Mouse (Mus musculus) limb, embryonic 15.5 days (tissue): ENCODE measurements around the gene Inhbc. TPM values are rescaled to one million over a fixed set of nuclear protein-coding genes. Genes with fewer than 3 reads are reported as not detected.
"Not testable (repeated sequence)": the region's sequence is repeated elsewhere in the genome, so short reads cannot be mapped to it uniquely, and the experiment has no call there.

Experiments
- ATAC-seq: fragments of 200-750 bp; cut with Nextera tagmentation; 2 replicates; pipeline ENCODE4 v1.8.0; 2017; ENCODE audit warnings: low read depth, moderate TSS enrichment; ENCODE audit not compliant: insufficient number of reproducible peaks, low FRiP score, low TSS enrichment
- H3K27ac ChIP-seq: fragments of 300-500 bp; sonication (generic); 2 replicates; pipeline ENCODE4 v1.5.1; 2015; ENCODE audit warnings: moderate library complexity, mild to moderate bottlenecking, inconsistent platforms
- H3K27me3 ChIP-seq: fragments of 300-500 bp; sonication (generic); 2 replicates; pipeline ENCODE4 v1.6.1; 2015; ENCODE audit warnings: inconsistent platforms
- H3K36me3 ChIP-seq: fragments of 300-500 bp; sonication (generic); 2 replicates; pipeline ENCODE4 v1.6.1; 2015; ENCODE audit warnings: inconsistent platforms
- H3K4me1 ChIP-seq: fragments of 300-500 bp; sonication (generic); 2 replicates; pipeline ENCODE4 v1.6.1; 2015; ENCODE audit warnings: inconsistent platforms
- H3K4me2 ChIP-seq: fragments of 300-500 bp; sonication (generic); 2 replicates; pipeline ENCODE4 v1.6.1; 2015; ENCODE audit warnings: mild to moderate bottlenecking, inconsistent platforms
- H3K4me3 ChIP-seq: fragments of 300-500 bp; sonication (generic); 2 replicates; pipeline ENCODE4 v1.5.1; 2015; ENCODE audit warnings: mild to moderate bottlenecking, inconsistent platforms
- H3K9ac ChIP-seq: fragments of 300-500 bp; sonication (generic); 2 replicates; pipeline ENCODE4 v1.6.1; 2015; ENCODE audit warnings: inconsistent platforms
- H3K9me3 ChIP-seq: fragments of 300-500 bp; sonication (generic); 2 replicates; pipeline ENCODE4 v1.6.1; 2016; ENCODE audit warnings: inconsistent platforms
- WGBS: fragments of 180-500 bp; shearing (Covaris S2); methylation state at CpG from one replicate; pipeline ENCODE4 v1.1.7; 2015; 5-methylcytosine and 5-hydroxymethylcytosine counted together
- polyA plus RNA-seq: library from polyadenylated mRNA; unstranded; fragments of >200 nt; fragmentation: Nextera tagmentation; extraction: Ambion mirVana; gene quantifications from 2 replicates; pipeline ENCODE4 v1.2.1, GENCODE M21; 2015

The Inhbc gene
- polyA plus RNA-seq, 1 experiment from 2014 or later: not detected

DNA sequence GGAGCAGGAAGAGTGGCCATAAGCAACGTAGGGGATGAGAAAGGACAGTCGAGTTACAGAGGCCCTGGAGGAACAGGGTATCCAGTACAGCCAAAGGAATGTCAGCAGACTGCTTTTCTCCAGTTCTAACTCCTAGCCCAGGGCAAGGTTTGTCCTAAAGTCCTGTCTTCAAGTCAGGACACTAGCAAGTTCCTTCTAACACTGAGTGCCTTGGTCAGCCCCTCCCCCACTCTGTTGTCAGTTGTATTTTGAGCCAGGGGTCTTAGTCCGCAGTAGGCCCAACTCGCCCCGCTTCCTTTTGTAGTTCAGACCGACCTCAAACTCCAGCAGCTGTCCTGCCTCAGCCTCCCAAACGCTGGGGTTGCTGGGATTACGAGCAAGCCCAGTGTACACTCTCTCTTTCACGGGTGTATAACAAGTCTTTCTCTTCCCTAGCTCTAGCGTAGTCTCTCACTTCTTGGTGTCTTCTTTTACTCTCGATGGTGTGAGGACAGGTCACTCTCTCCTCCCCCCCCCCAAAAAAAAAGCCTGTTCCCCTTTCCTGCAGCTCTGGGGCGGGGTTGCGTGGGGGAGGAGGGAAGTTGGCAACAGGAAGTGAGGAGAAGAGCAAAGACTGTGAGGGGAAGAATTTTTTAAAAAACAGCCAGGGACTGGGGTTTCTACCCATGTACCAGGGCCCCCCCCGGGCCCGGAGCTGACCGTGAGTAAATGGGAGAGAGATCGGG lies 46.9 kb downstream of the Inhbc start:
- Histone ChIP-seq H3K9ac (no peak overlapping the region), H3K27me3 (peaks cover 32% of the 10 kb centered on the region), H3K27ac (no peak overlapping the region), H3K4me2 (no peak overlapping the region), H3K4me3 (no peak overlapping the region), H3K36me3 (no peaks in the 10 kb centered on the region), H3K4me1 (peaks cover 19% of the 10 kb centered on the region), H3K9me3 (no peaks in the 10 kb centered on the region)
- no peak for ATAC-seq
- WGBS: 68% methylated on average over 17 of the region's 17 CpGs

DNA sequence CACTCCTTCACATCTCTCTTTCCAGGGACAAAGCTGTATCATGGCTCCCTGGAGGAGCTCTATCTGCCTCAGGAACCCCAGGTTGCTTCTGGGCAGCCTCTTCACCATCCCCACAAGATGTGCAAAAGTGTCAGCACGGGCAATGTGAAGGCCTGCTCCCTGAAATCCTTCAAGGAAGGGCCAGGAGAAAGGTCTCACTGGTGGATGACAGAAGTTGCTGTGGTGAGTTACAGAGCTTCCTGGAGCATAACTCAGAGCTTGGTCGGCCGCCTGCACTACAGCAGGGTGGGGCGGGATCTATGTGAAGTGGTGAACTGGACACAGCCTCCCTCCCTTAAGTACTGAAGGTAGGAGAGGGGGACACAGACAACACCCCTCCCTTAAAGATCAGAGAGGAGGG lies 47.6 kb downstream of the Inhbc start:
- ATAC-seq: no peak
- no peak overlapping the region for H3K4me2 ChIP-seq
- H3K36me3 ChIP-seq: no peaks in the 10 kb centered on the region
- H3K9ac ChIP-seq: no peak overlapping the region
- no peak overlapping the region for H3K27ac ChIP-seq
- H3K4me1 ChIP-seq: peaks cover 19% of the 10 kb centered on the region
- no peaks in the 10 kb centered on the region for H3K9me3 ChIP-seq
- H3K4me3 ChIP-seq: no peak overlapping the region
- H3K27me3 ChIP-seq: peaks cover 28% of the 10 kb centered on the region
- 67% methylated on average over 4 of the region's 4 CpGs for WGBS

DNA sequence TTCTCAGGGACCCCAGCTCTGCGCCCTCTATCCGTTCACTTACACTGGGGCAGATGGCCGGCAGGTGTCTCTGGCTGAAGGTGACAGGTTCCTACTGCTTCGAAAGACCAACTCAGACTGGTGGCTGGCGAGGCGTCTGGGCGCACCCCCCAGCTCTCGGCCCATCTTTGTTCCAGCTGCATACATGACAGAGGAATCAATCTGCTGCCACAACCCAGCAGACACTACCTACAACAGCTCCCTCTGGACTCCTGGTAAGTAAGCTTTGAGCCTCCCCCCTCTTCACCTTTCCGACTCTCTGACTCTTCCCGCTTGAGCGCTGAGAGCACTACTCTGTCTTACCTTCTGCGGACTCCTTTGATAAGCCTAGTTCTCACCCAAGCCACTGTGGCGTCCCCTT lies 48.1 kb downstream of the Inhbc start:
- no peak overlapping the region for H3K9ac ChIP-seq
- ATAC-seq: no peak
- no peak overlapping the region for H3K4me3 ChIP-seq
- 66% methylated on average over 13 of the region's 13 CpGs for WGBS
- peaks cover 23% of the 10 kb centered on the region for H3K27me3 ChIP-seq
- no peak overlapping the region for H3K27ac ChIP-seq
- no peak overlapping the region for H3K4me2 ChIP-seq
- H3K4me1 ChIP-seq: peaks cover 19% of the 10 kb centered on the region
- no peaks in the 10 kb centered on the region for H3K36me3 ChIP-seq
- H3K9me3 ChIP-seq: no peaks in the 10 kb centered on the region

DNA sequence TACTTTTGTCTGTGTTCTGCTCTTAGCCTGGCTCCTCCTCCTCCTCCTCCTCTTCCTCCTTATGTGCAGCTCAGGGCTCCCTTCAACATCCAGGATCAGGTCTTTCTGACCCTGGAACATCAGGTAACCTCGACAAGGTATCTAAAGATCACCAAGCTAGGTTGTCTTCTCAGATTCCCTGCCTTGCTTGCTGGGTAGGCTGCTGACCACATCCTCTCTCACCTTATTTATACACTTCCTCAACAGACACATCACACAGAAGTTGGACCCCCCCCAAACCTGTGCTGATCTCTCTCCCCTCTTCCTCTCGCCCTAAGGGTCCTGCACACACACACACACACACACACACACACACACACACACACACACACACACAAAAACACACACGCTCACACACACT lies 48.6 kb downstream of the Inhbc start, which contains the start of gene Arhgap9:
Arhgap9 (plus strand) TSS at position 344 of the 400 bp plus-strand sequence.
- Histone ChIP-seq H3K27me3 (peaks cover 17% of the 10 kb centered on the region), H3K9me3 (no peaks in the 10 kb centered on the region), H3K4me1 (peaks cover 15% of the 10 kb centered on the region), H3K9ac (no peak within 1 kb of the TSS), H3K36me3 (no peaks in the 10 kb centered on the region), H3K4me2 (no peak within 1 kb of the TSS), H3K27ac (no peak within 1 kb of the TSS), H3K4me3 (no peak within 1 kb of the TSS)
- WGBS: 66% methylated on average over 3 of the region's 3 CpGs
- no peak for ATAC-seq

DNA sequence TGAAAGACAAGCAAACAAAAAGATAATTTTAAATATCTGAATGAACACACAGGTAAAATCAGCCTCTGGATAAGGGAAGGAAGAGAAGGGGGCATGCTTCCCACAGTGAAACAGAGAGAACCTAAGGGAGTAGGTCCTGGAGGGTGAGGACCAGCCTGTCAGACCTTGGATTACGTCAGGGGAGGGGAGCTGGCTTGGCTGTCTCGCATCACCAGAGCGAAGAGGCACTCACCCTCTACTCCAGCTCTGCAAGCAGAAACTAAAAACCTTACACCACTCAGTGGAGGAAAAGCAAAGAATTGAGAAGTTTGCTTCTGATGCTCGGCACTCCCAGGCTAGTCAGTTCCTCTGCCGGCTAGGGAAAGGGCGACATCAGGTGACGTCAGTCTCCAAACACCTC lies 50.3 kb downstream of the Inhbc start:
- Histone ChIP-seq H3K4me3 (no peak overlapping the region), H3K36me3 (no peaks in the 10 kb centered on the region), H3K9ac (no peak overlapping the region), H3K27me3 (peaks cover 6% of the 10 kb centered on the region; the same call in 1 of the 2 replicates), H3K27ac (no peak overlapping the region), H3K9me3 (no peaks in the 10 kb centered on the region), H3K4me1 (no peaks in the 10 kb centered on the region), H3K4me2 (no peak overlapping the region)
- no peak for ATAC-seq
- 71% methylated on average over 7 of the region's 7 CpGs for WGBS

DNA sequence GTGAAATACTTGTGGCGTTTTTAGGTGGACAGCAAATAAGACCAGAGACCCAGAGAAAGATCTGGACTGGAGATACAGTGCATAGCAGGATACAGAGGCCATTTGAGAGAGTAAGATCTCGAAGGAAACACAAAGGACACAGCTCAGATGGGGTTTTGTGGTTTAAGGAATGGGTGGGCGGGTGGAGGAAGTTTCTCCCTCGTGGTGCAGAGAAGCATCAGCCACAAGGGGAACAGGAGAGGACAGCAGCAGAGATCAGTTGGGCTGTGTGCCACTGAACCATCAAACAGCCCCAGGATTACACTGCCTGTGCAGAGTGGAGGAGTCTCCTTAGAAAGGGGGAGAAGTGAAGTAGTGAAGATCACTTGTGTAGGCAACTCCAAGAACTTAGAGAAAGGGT lies 52.2 kb downstream of the Inhbc start:
- ATAC-seq: no peak
- H3K4me2 ChIP-seq: no peak overlapping the region
- no peaks in the 10 kb centered on the region for H3K36me3 ChIP-seq
- no peaks in the 10 kb centered on the region; the same call in 1 of the 2 replicates for H3K27me3 ChIP-seq
- H3K27ac ChIP-seq: no peak overlapping the region
- no peaks in the 10 kb centered on the region for H3K4me1 ChIP-seq
- no peak overlapping the region for H3K4me3 ChIP-seq
- WGBS: 41% methylated on average over 4 of the region's 4 CpGs
- no peak overlapping the region for H3K9ac ChIP-seq
- no peaks in the 10 kb centered on the region for H3K9me3 ChIP-seq

DNA sequence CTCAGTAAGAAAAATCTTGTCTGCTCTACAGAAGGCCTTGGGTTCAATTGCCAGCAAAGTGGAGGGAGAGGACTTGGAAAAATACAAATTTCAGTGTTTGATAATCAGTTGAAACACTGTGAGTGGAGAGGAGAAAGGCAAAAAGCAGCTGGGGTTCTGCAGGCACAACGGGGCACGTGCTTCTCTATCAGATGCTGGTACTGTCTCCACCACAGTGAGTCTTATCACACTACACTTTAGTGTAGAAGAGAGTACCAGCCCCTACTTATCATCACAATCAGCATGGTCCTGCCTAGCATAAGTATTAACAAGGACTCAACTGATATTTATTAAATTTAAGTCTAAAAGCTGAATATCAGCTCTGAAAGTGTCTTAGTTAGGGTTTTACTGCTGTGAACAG lies 53.0 kb downstream of the Inhbc start:
- H3K36me3 ChIP-seq: no peaks in the 10 kb centered on the region
- no peaks in the 10 kb centered on the region for H3K27me3 ChIP-seq
- H3K9ac ChIP-seq: no peak overlapping the region
- no peak overlapping the region for H3K27ac ChIP-seq
- no peaks in the 10 kb centered on the region for H3K4me1 ChIP-seq
- ATAC-seq: no peak
- H3K4me2 ChIP-seq: no peak overlapping the region
- H3K4me3 ChIP-seq: no peak overlapping the region
- WGBS: 87% methylated on average over 2 of the region's 2 CpGs
- H3K9me3 ChIP-seq: no peaks in the 10 kb centered on the region

DNA sequence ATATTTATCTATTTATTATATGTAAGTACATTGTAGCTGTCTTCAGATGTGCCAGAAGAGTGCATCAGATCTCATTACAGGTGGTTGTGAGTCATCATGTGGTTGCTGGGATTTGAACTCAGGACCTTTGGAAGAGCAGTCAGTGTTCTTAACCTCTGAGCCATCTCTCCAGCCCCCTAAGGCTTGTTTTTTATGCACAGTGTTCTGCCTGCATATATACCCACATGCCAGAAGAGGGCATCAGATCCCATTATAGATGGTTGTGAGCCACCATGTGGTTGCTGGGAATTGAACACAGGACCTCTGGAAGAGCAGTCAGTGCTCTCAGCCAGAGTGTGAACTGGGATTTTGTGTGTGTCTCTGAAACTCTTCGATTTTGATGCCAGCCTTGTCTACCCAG lies 55.3 kb downstream of the Inhbc start:
- H3K4me1 ChIP-seq: peaks cover 11% of the 10 kb centered on the region
- ATAC-seq, H3K27ac ChIP-seq, H3K9me3 ChIP-seq, H3K4me2 ChIP-seq, H3K27me3 ChIP-seq, H3K4me3 ChIP-seq, H3K9ac ChIP-seq, H3K36me3 ChIP-seq: not testable (repeated sequence)
- 92% methylated on average over 1 of the region's 1 CpGs for WGBS

DNA sequence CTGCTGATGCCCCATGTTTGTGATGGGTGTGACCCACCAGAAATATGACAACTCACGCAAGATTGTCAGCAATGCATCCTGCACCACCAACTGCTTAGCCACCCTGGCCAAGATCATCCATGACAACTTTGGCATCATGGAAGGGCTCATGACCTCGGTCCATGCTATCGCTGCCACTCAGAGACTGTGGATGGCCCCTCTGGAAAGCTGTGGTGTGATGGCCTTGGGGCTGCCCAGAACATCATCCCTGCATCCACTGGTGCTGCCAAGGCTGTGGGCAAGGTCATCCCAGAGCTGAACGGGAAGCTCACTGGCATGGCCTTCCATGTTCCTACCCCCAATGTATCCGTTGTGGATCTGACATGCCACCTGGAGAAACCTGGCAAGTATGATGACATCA lies 56.7 kb downstream of the Inhbc start:
- not testable (repeated sequence) for ATAC-seq, H3K4me2 ChIP-seq, H3K27ac ChIP-seq, H3K9me3 ChIP-seq, H3K9ac ChIP-seq, H3K4me3 ChIP-seq, H3K27me3 ChIP-seq
- peaks cover 14% of the 10 kb centered on the region for H3K36me3 ChIP-seq
- H3K4me1 ChIP-seq: peaks cover 12% of the 10 kb centered on the region
- WGBS: 89% methylated on average over 5 of the region's 5 CpGs

DNA sequence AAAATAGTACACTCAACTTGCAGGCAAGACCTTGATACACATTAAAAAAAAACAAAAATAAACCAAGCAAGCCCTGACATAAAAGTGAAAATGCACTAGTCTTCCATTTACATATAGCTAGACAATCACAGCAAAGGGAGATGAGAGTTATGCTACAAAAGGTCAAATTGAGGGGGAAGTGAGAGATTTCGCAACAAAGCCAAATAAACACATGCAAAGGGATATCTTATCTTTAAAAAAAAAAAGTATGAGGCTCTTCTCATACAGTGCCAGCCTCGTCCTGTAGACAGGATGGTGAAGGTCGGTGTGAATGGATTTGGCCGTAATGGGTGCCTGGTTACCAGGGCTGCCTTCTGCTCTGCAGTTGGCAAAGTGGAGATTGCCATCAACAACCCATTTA lies 57.4 kb downstream of the Inhbc start:
- Histone ChIP-seq H3K4me3 (no peak overlapping the region), H3K36me3 (peaks cover 20% of the 10 kb centered on the region), H3K4me2 (no peak overlapping the region), H3K27ac (no peak overlapping the region), H3K27me3 (no peaks in the 10 kb centered on the region), H3K9ac (no peak overlapping the region), H3K4me1 (peaks cover 12% of the 10 kb centered on the region), H3K9me3 (no peaks in the 10 kb centered on the region)
- 78% methylated on average over 4 of the region's 4 CpGs for WGBS
- ATAC-seq: no peak

DNA sequence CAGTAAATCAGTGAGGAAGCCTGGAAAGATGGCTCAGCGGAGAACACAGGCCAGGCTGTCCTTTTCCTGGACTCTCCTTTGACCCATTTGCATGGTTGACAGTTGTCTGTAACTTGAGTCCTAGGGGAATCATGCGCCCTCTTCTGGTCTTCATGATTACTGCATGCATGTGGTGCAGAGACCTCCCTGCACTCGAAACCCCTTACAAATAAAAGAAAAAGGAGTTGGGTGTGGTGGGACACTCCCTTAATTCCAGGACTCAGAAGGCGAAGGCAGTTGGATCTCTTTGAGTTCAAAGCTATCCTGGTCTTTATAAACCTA lies 57.9 kb downstream of the Inhbc start:
- WGBS: 1% methylated on average over 4 of the region's 4 CpGs
- no peak for ATAC-seq

DNA sequence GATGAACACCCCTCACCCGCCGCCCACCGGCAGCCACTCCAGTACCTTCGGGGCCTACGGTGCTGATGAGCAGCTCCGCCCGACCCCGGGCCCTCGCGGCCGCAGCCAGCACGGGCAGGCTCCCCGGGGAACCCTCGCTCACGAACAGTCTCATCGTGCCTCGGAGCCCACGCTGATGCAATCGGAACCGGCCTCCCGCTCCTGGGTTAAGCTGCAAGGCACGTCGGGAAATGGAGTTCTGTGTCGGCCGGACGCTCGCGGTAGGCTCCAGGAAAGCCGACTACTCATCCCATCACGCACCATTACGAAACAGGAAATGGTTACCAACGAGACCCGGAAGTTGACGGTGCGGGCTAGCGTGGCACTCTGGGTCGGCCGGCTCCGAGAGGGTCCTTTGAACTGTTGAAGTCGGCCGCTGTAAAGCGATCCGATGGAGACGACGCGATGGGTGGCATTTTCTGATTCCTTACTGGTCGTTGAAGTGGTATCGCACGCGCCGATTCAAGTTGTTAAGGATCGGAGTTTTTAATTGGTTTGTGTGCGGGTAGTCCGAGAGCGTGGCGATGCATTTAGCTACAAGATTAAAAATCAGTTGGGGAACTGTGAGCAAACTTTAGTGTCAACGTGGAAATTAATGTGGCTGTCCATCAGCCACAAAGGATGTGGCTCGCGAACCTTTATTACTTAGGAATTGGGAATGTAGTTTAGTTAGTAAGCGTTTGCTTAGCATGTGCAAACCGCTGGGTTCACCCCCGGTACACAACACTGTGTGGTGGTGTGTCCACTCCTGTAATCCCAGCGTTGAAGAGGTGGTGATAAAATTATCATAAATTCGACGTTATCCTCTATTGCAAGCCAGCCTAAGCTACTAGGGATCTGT lies 58.5 kb downstream of the Inhbc start, which contains the start of gene Mars:
Mars (minus strand) TSS at position 311 of the 880 bp plus-strand sequence.
- Histone ChIP-seq H3K4me1 (peaks cover 12% of the 10 kb centered on the region), H3K36me3 (peaks cover 32% of the 10 kb centered on the region), H3K27ac (peak within 1 kb of the TSS; percentile 84), H3K27me3 (no peaks in the 10 kb centered on the region), H3K9ac (peak within 1 kb of the TSS; percentile 80), H3K4me3 (peak within 1 kb of the TSS; percentile 81), H3K9me3 (no peaks in the 10 kb centered on the region), H3K4me2 (peak within 1 kb of the TSS; percentile 65)
- WGBS: under 1% methylated on average over 65 of the region's 65 CpGs
- peak; percentile 92 for ATAC-seq

More for the DNA sequence above, 57.9 kb downstream of the Inhbc start:
- Histone ChIP-seq H3K4me2 (peak overlapping the region; percentile 65), H3K9ac (no peak overlapping the region), H3K9me3 (no peaks in the 10 kb centered on the region), H3K4me1 (peaks cover 12% of the 10 kb centered on the region), H3K27me3 (no peaks in the 10 kb centered on the region), H3K27ac (peak overlapping the region; percentile 83), H3K4me3 (peak overlapping the region; percentile 81), H3K36me3 (peaks cover 26% of the 10 kb centered on the region)
